Mouse (Mus musculus) adrenal gland, postnatal 4 days (tissue): ENCODE results near the gene Ube2b. TPM values are rescaled to one million over a fixed set of nuclear protein-coding genes. Genes with fewer than 3 reads are reported as not detected.

Source experiments
- DNase-seq, 2 experiments: peaks; one replicate each; pipeline ENCODE4 v3.0.0; 2021 to 2022; ENCODE audit warnings: low spot score in 2 of 2, mixed read lengths in 2 of 2
- total RNA-seq, 2 experiments: library from RNA; stranded (reverse); gene quantifications; 2 replicates each; pipeline ENCODE4 v1.2.3; 2021

Ube2b gene
- total RNA-seq, 2 experiments from 2014 or later: 131 to 142 TPM

DNA sequence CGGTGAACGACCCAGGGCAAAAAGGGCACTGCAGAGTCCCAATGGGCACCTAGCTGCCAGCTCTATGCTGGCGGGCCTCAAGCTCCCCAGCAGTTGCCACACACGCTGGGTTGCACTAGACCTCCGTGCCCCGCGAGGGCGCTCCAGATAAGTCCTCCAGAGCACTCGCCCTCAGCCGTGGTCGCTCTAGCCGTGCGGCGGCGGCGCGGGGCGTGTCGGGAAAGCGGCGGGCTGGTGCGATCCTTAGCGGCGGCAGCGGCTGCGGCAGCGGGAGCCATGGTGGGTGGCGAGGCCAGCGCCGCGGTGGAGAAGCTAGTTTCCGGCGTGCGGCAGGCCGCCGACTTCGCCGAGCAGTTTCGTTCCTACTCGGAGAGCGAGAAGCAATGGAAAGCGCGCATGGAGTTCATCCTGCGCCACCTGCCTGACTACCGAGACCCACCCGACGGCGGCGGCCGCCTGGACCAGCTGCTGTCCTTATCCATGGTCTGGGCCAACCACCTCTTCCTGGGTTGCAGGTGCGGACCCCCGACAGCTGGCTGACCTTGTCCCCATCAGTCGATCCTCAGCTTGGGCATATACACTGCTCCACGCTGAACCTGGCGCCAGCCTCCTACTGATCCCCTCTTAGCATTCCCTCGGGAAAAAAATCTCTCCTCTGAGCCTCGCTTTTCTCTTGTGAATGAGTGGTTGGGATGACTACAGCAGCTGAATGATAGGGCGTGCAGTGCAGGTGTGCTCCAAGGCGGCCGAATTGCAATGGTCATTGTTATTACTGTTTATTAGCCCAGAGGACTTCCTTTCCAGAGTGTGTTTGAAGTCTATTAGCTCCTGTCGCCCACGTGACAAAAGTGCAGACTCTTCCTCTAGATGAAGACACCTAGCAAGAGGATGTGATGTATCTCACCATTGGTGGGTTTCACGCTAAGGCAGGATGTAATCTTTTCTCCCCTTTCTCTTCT is 32.8 kb downstream of the Ube2b start, which contains the start of gene Cdkn2aipnl:
Cdkn2aipnl (plus strand) TSS at position 219 of the 959 bp plus-strand sequence.
- peak; percentile 95 to 97 for DNase-seq

DNA sequence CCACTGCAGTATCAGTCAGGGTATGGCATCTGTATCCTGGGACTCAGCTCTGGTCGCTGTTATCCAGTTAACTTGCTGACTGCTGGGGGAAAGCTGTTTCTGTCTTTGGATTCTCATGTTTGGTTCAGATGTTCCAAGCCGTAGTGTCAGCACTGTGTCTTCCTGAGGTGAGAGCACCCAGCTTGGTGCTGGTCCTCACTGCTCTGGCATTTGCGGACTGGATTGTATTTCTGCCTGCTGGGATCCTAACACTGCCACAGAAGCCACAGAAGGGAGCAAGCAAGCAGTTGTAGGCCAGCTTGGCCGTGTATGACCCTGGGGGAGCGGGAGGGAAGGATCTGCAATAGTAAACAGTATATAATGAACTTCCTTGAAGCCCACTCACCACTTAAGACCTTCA is 33.9 kb downstream of the Ube2b start:
- DNase-seq: no peak

DNA sequence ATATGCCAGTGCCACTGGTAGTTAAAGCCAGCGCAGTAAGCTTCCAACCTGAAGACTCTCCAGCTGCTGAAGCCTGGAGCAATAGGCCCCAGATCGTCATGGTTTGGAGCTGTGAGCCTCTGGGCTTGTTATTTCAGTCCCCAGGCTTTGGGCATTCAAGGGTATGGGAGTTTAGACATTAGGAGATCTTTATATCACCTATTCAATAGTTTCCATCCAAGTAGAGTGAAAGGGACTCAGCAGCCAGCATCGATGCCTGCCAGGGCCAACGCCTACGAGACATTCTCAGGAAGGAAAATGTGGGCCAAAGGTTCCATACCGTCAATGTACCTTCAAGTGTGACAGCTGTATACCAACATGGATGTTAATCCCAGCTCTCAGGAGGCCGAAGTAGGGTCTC is 38.3 kb downstream of the Ube2b start:
- DNase-seq: no peak

DNA sequence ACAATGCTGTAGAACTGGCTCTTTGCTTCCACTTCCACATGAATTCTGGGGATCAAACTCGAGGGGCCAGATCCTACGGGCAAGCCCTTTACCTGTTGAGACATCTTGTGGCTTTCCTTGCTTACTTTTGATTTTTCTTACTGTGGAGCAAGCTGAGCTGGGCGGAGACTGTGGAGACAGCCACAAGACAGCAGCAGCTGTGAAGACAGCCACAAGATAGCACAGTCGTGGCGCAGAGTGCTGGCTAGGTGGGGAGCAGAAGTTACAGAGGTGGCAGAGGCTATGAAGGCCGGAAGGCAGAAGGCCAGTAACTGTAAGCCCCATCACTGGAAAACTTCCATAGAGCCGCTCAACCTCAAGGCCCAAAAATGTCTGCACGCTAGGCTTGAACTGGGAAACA is 38.8 kb downstream of the Ube2b start:
- no peak for DNase-seq

DNA sequence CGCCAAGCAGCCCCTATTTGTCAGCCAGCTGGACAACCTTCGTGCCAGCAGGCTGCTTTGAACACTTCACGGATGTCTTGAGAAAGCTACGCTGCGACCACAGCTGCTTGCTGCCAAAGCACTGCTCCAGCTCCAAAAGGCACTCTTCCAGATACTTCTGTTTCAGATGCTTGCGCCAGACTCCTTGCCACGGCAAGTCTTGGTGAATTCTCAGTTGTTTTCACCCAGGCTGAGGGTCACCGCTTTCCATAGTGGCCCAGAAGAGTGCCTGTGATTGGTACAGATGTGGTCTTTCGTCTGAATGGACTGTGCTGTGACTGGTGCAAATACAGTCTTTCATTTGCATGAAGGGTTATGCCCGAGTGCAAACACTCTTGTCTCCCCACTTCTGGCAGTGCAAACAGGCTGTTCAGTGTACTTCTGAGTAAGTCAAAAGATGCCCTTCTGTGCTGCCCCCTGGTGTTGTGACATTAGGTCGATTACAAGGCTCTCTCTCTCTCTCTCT is 39.5 kb downstream of the Ube2b start:
- no peak for DNase-seq

DNA sequence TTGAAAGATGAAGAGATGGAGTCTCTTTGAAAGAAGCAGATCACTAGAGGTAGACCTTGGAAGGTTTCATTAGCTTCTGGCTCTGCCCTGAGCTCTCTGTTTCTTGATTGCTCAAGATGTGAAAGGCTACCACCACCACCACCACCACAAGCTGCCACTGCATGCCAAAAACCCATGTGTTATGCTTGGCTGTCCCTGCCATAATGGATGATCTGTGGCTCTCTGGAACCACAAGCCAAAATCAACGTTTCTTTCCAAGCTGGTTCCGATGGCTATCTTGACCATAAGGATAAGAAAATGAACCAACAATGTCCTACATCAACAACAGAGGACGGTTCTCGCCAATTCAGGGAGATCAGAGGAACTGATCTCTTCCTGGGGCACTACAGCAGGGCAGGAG is 40.5 kb downstream of the Ube2b start:
- no peak for DNase-seq

DNA sequence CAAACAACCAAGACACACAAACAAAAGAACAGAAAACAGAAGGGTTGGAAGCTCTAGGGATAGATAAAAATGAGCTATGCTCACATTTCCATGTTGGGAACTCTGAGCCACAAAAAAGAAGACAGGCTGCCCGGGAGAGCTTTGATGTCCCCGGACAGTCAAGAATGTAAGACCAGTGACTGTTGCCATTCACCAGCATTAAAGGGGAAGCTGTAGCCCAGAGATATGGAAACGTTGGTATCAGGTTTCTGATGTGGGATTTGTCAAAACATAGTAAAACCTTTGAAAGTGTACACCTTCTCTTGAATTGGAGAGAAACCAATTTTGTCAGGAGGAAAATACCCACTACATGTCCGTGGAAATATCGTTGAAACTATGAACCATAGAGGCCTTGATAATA is 41.1 kb downstream of the Ube2b start:
- DNase-seq: no peak

DNA sequence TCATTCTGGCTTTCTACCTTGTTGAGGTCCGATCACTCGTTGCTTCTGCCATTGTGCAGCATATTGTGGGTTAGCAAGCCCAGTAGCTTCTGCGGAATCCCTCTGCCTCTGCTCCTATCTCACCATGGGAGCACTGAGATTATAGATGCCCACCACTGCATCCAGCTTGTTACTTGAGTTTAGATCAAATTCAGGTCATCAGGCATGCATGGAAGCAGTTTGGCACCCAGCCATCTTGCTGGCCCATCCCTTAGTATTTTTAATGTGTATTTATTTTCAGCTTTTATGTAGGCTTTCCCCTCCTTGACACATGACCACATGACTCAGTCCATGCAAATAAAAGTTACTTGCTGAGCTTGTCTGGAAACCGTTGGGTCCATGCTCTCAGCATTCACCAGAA is 42.8 kb downstream of the Ube2b start:
- no peak for DNase-seq

DNA sequence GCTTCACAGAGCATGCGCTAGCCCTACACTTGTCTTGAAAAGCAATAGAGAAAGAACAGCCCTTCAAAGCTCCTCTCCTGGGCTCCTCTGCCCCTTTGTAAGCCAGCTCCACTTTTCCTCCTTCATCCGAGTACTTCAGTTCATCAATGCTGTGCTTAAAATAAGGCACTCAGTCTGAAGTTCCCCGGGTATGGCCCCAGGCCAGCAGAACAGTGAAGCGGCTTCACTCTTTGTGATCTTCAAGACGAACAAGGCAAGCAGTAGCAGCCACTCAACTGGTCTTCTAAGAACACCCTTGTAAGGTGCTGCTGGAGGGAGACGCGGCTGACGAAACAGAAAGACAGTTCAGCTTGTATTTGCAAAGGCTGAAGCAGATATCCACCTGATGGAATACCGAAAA is 44.5 kb downstream of the Ube2b start:
- no peak for DNase-seq

DNA sequence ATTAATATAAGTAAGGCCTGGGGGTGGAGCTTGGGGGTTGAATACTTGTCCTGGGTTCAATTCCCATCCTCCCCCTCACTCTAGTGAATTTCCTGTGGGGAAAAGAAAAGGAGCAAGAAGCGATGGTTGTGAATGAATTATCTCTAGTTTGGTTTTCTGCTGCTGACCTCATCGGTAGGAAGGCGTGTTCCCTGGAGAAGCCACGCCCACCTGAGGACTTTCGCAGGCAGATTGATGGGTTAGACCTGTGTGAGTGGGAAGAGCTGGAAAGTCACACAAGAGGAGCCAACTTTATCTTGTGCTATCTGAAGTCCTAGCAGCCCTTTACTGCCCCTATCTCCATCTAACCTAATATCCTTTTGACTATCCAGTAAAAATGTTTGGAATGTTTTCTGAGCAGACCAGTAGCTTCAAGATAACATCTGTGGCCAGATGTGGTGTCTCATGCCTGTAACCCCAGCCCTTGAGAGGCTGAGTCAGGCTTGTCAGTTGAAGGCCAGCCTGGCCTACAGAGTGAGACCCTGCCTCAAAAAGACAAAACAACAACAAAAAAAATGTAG is 48.6 kb downstream of the Ube2b start:
- no peak for DNase-seq

DNA sequence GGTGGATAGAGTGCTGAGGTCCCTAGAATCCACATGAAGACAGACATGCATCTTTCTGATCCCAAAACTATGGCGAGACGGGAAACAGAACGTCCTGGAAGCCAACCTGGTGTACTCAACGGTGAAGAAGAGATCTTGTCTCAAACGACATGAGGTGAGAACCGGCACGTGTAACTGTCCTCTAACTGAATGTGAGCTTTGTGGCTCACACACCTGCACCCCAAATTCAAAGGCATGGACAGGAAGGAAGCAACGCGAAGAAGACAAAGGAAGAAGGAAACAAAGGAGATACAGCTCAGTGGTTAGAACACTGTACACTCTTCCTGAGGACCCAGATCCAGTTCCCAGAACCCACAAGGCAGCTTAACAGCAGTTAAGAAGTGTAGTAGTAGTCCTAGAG is 50.6 kb downstream of the Ube2b start:
- DNase-seq: no peak

DNA sequence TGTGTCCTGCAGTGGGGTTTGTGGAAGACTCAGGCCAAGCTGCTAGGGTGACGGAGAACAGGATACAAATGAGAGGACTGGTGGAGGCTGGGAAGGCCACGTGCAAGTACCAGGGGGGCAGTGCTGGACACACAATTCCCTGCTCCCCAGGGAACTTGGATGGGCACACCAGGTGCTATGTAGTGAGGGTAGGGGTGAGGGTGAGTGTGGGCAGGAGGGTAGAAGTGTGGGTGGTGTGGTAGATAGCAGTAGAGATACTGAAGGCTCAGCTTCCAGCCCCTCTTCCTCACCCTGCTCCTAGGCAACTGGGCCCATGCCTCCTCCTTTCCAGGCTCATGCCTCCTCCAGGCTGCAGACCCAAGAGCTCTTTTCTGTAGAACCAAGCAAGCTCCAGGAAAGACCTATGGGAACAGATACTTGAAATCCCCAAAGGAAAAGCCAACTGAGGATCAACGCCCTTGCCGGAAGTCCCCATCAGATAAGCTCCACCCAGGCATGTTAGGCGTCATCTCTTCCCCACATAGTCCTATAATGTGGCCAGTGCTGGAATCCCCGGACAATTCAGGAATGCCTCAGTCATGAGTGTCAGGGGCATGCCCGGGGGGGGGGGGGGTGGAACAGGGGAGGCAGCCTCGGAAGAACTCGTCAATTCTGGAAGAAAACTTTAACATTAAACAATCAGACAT is 51.3 kb downstream of the Ube2b start:
- no peak for DNase-seq

DNA sequence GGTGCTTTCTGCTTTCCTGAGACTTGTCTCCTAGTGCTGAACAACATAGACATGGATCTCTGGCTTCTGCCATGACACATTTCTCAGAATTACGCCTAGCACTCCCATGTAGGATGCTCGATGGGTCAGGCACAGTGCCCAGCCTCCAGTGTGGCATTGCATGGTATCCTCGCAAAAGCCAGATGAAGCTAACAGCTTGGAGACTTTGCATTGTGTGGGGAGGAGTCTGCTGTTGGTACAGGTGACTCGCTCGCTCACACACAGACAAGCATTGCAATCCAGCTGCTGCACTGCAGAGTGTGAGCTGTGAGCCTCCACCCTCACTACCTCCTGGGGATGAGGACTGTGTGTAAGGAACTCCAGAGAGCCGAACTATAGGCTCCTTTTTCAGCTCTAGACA is 54.4 kb downstream of the Ube2b start:
- DNase-seq: no peak

DNA sequence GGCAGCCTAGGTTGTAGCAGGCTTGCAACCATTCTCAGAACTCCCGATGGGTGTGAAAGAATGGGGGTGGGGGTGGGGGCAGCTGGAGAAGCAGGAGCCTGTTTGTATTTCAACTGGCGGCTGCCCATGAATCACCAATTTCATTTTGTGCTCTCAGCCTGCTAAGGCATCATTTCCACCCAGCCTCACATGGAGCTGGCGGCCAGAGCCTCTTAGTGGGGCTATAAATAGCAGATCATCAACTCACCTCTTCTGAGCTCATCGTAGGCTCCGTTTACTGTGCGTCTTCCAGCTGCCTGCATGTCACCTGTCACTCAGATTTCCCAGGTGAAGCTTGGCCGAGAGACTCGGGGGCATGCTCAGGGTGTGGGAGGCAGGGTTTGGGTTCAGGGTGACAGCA is 55.0 kb downstream of the Ube2b start:
- DNase-seq: no peak

DNA sequence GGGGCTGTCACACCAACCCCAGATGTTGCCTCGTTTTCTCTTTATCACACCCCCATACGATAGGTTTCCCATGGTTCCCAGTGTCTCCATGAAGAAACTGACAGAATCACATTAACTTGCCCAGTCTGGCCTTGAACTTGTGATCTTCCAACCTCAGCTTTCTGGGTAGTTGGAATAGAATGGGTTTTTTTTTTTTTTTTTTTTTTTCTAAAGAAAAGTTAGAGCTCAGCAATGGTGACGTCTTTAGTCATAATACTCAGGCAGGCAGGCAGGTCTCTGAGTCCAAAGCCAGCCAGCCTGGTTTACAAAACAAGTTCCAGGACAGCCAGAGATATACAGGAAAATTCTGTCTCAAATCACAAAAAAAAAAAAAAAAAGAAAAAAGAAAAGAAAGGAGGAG is 56.3 kb downstream of the Ube2b start:
- no peak for DNase-seq

DNA sequence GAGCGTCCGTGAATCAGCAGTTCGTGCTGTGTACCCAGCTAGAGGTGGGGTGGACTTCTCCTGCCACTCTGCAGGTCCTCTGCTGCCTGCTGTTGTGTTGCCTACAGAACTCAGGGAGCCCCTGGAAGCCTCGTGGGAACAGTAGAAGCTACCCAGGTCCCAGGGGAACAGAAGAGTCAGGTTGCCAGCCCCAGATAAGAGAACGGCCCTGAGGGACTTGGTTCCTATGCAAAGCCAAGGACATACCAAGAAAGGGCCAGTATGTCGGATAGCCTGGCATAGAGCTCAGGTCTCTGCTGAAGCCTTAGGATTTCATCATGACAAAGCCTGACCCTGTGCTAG is 57.1 kb downstream of the Ube2b start:
- DNase-seq: no peak

DNA sequence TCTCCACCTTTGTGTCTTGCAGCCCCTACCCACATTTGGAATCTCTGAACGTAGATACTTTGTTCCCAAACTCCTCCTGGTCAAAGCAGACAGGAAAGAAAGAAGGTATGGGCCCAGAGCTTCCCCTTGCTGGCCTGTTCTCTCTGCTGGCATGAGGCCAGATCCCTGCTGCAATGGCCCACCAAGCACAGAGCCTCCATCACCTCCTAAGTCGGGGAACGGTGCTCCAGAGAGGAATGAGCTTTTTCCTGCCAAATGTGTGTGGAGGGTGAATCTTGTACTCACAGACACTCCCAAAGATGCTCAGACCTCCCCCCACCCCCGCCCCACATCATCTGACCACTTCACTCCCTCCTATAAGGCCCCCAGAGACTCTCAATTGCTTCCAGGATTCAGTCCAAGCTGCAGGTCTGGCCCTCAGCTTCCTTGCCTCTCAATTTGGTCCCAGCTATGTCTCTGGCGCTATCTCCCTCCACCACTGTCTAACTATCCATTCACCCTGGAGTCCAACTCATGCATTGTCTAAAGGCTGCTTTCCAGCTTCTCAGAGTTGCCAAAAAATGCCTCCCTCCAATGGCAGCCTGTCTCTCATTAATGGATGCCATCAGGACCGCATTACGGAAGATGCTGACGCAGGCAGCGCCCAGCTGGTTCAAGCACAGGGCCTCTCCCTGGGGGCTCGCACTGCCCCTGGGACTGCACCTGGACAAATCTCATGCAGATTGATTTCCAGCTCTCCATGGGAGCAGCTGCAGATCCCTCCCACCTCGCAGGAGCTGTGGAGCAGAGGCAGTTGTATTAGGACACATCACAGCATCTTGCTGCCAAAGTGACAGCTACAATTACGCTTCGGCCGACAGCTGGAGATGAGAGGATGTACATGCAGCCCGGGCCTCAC is 57.7 kb downstream of the Ube2b start:
- no peak for DNase-seq

DNA sequence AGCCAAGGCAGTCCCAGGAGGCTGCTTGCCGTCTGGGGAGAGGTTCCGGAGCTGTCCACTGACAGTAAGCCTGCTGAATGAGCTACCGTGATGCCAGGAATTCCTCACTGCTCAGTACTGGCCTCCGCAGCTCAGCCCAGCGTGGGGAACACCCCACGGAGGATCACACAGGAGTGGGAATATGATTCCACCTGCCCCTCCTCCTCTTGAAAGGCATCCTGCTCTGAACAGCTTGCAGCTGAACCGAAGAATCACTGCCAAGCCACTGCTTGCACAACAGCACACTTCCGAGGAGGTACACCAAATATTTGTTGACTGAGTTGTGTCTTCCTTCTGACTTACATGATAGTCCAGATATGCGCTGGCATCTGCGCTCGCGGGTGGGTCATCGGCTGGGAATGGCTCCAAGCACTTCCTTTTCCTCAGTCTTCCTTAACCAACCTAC is 60.0 kb downstream of the Ube2b start:
- no peak for DNase-seq

DNA sequence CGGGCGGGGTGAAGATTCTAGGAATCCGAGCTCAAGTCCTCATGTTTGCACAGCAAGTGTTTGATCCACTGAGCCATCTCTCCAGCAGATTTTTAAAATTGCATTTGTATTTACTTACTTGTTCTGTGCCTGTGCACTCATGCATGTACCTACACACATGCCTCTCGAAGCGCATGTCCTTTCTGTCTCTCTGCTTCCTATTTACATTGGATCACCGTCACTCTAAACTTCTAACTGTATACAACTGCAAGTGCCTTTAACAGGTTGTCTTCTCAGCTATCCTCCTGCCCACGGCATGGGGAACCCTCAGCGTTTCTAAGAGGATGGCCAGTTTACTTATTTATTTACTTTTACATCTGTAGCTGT is 61.0 kb downstream of the Ube2b start:
- DNase-seq: no peak

DNA sequence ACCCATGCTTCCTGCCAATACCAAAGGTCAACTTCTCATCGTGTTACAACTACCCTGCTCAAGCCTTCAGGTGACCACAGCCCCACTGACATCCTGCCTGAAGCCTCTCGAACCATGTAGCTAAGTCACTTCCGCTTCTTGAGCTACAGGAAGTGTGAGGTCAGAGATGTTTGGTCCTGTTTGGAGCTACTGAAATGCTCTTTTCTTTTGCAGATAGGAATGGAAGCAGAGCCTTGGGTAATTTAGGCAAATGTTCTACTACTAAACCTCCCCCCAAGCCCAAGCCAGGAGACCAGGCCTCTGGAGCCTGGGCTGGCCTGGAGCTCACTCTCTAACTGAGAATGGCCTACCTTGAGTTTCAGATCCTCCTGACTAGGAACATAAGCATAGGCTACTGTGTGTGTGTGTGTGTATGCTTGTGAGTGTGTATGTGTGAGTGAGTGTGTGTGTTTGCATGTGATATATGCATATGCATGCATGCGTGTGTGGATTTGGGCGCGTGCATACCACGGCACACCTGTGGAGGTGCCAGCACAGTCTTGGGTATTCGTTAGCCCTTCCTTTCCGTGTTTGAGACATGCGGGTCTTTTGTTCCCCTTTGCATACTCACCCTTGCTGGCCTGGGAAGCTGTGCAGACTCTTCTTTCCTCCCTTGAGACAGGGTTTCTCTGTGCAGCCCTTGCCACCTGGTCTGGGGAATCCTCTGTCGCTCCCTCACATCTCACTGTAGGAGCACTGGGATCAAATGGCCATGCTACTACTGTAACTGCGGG is 61.6 kb downstream of the Ube2b start:
- DNase-seq: no peak
